Mouse (Mus musculus) liver, embryonic 16.5 days (tissue): ENCODE measurements around the gene Mdk. TPM values are rescaled to one million over a fixed set of nuclear protein-coding genes. Genes with fewer than 3 reads are reported as not detected.

ENCODE experiments used
- ATAC-seq: fragments of 200-750 bp; cut with Nextera tagmentation; 2 replicates; pipeline ENCODE4 v1.8.0; 2017; ENCODE audit warnings: low read depth, mild to moderate bottlenecking, moderate number of reproducible peaks, moderate library complexity
- H3K27ac ChIP-seq: fragments of 300-500 bp; sonication (generic); 2 replicates; pipeline ENCODE4 v1.5.1; 2014; ENCODE audit warnings: mild to moderate bottlenecking, low read length
- H3K27me3 ChIP-seq: fragments of 300-500 bp; sonication (generic); 2 replicates; pipeline ENCODE4 v1.6.1; 2014; ENCODE audit warnings: low read depth, low read length, mixed read lengths; ENCODE audit not compliant: control insufficient read depth, insufficient read depth
- H3K36me3 ChIP-seq: fragments of 300-500 bp; sonication (generic); 2 replicates; pipeline ENCODE4 v1.6.1; 2014; ENCODE audit warnings: mild to moderate bottlenecking; ENCODE audit not compliant: control insufficient read depth, insufficient read depth
- H3K4me1 ChIP-seq: fragments of 300-500 bp; sonication (generic); 2 replicates; pipeline ENCODE4 v1.6.1; 2014; ENCODE audit warnings: low read depth, low read length, mixed read lengths; ENCODE audit not compliant: control insufficient read depth
- H3K4me2 ChIP-seq: fragments of 300-500 bp; sonication (generic); 2 replicates; pipeline ENCODE4 v1.6.1; 2014; ENCODE audit warnings: low read depth, low read length, mixed read lengths
- H3K4me3 ChIP-seq: fragments of 300-500 bp; sonication (generic); 2 replicates; pipeline ENCODE4 v1.5.1; 2014; ENCODE audit warnings: low read depth, mild to moderate bottlenecking, low read length
- H3K9ac ChIP-seq: fragments of 300-500 bp; sonication (generic); 2 replicates; pipeline ENCODE4 v1.6.1; 2014; ENCODE audit warnings: low read depth, low read length
- H3K9me3 ChIP-seq: fragments of 300-500 bp; sonication (generic); replicated peaks from 2 replicates; pipeline ENCODE4 v1.6.1; 2016; ENCODE audit warnings: low read length; ENCODE audit not compliant: control insufficient read depth
- WGBS: fragments of 180-500 bp; shearing (Covaris S2); extraction: QIAGEN DNeasy Blood & Tissue Kit; methylation state at CpG from one replicate; pipeline ENCODE4 v1.1.7; 2014; ENCODE audit not compliant: insufficient replicate concordance; 5-methylcytosine and 5-hydroxymethylcytosine counted together
- polyA plus RNA-seq: library from polyadenylated mRNA; unstranded; fragments of >200 nt; fragmentation: Nextera tagmentation; extraction: Ambion mirVana; gene quantifications from 2 replicates; pipeline ENCODE4 v1.2.1, GENCODE M21; 2015

Mdk gene
- polyA plus RNA-seq, 1 experiment from 2014 or later = 15.2 TPM

DNA sequence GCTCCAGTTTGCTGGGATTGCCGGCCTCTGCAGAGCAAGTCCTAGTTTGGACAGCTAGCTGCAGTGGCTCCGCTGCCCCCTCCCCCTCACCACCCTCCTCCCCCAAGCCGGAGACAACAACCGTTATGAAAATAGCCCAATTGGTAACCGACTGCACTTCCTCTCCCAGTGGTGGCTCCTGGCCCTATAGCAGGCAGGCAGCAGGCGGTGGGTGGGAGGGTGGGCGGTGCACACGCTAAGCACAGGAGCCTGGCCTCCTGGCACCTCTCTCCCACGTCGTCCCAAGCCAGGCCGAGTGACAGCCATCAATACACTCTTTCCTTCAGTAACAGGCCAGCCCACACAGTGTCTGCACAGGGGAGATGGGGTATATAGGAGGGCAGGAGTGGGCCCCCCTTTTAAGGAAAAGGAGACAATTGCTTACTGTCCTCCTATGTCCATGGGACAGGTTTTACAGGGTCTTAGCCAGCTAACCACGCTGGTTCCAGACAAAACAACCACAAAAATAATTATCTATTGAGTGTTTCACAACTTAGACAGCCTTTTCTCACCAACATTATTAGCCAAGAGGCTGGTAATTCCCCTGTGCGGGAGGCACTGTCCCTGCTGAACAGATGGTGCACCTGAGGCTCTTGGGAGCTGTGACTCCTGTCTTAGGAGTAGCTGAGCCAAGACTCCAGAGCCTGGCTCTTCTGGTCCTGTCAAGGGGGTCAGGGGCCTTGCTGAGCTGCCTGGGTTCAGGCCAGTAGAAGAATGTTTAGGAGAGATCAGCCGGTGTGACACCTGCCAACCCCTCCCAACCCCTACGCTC, 18.4 kb upstream of the Mdk start:
- 8% methylated on average over 15 of the region's 15 CpGs for WGBS

DNA sequence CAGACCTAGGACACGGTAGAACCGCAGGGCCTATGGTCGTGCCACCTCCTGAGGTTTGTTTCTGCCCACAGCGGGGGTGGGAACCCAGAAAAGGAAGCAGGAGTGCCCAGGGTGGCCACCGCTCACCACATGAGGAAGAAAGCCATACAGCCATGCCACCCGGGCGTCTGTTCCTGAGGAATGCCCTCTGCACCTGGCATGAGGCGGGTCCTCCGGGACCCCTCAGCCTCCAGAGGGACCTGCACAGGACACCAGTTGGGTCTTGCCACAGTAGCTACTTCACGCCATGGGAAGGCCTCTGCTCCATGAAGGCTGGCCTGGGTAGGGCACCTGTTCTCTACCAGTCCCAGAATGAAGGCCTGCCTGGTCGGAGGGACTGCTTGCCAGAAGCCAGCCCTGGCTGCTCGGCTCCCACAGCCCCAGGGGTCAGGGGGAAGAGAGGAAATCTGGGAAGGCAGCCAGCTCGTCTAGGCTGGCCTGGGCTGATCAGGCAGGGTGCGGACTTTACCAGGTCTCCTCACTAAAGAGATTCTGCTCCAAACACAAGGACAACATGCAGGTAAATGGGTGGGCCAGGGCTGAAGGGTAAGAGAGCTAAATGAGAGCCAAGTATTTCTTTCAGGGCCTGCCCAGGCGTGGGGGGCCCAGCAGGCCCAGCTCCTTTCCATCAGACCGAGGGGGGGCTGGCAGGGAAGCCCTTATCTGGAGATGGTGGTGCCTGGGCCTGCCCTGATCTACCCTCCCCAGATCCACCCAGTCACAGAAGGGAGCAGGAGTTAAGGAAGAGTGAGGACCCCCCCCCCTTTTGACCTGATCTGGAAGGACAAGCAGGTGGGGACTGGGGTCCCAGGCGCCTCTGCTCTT, 17.5 kb upstream of the Mdk start:
- H3K9ac ChIP-seq = peak overlapping the region; percentile 72
- peak overlapping the region; percentile 75 for H3K27ac ChIP-seq
- H3K9me3 ChIP-seq = no peaks in the 10 kb centered on the region
- peak; percentile 76 for ATAC-seq
- peaks cover 7% of the 10 kb centered on the region for H3K36me3 ChIP-seq
- peak overlapping the region; percentile 60 for H3K4me3 ChIP-seq
- peaks cover 81% of the 10 kb centered on the region for H3K4me1 ChIP-seq
- H3K27me3 ChIP-seq = no peaks in the 10 kb centered on the region
- H3K4me2 ChIP-seq = peak overlapping the region; percentile 68
- WGBS = 6% methylated on average over 17 of the region's 17 CpGs

More for the DNA sequence above, 18.4 kb upstream of the Mdk start:
- Histone ChIP-seq H3K9ac (peak overlapping the region; percentile 72), H3K4me3 (peak overlapping the region; percentile 60), H3K4me1 (peaks cover 80% of the 10 kb centered on the region), H3K9me3 (no peaks in the 10 kb centered on the region), H3K36me3 (peaks cover under 1% of the 10 kb centered on the region; the same call in 1 of the 2 replicates), H3K27ac (peak overlapping the region; percentile 75), H3K27me3 (no peaks in the 10 kb centered on the region), H3K4me2 (peak overlapping the region; percentile 68)
- ATAC-seq = peak; percentile 75

DNA sequence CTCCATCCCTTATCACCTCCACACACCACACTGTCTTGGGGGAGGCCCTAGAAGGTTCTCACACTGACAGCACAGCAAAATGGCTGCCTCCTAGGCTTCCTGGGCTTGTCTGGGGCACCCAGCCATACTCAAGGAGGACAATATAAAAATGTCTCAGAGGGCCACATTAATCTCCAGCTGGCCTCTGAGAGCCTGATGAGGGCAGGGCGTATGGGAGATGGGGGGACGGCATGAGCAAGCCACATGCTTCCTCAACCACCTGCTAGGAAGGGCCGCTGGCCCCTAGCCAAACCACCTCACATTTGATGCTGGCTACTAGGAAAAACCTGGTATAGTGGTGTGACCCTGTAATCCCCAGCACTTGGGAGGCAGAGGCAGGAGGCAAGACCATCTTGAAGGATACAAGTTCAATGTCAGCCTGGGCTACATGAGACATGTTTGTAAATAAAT, 16.7 kb upstream of the Mdk start:
- H3K4me2 ChIP-seq = peak overlapping the region; percentile 68

DNA sequence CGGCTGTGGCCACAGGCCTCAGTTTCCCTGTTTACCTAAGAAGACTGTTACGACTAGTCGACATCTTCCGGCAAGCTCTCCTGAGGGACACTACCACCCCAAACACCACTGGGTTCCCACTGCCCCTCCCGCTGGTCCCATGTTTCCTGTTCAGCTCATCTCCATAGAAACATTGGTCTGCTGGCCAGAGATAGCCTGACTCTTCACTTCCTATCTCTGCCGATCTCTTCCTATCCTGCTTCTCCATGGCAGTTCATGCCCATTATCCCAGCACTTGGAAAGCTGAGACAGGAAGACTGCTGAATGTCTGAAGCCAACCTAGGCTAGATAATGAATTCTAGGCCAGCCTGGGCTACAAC, 16.0 kb upstream of the Mdk start:
- peaks cover 9% of the 10 kb centered on the region for H3K36me3 ChIP-seq
- H3K4me3 ChIP-seq = peak overlapping the region; percentile 46
- peak overlapping the region; percentile 75 for H3K27ac ChIP-seq
- H3K4me2 ChIP-seq = peak overlapping the region; percentile 68
- H3K9me3 ChIP-seq = no peaks in the 10 kb centered on the region
- peaks cover 72% of the 10 kb centered on the region for H3K4me1 ChIP-seq
- peak; percentile 37 for ATAC-seq
- H3K27me3 ChIP-seq = no peaks in the 10 kb centered on the region
- peak overlapping the region; percentile 72 for H3K9ac ChIP-seq
- WGBS = 25% methylated on average over 6 of the region's 6 CpGs

More for the DNA sequence above, 16.7 kb upstream of the Mdk start:
- H3K27ac ChIP-seq = peak overlapping the region; percentile 75
- no peaks in the 10 kb centered on the region for H3K27me3 ChIP-seq
- H3K36me3 ChIP-seq = peaks cover 8% of the 10 kb centered on the region
- peaks cover 78% of the 10 kb centered on the region for H3K4me1 ChIP-seq
- WGBS = 30% methylated on average over 3 of the region's 3 CpGs
- ATAC-seq = peak; percentile 22; the same call in 1 of the 2 replicates
- no peaks in the 10 kb centered on the region for H3K9me3 ChIP-seq
- peak overlapping the region; percentile 60 for H3K4me3 ChIP-seq
- H3K9ac ChIP-seq = peak overlapping the region; percentile 72

DNA sequence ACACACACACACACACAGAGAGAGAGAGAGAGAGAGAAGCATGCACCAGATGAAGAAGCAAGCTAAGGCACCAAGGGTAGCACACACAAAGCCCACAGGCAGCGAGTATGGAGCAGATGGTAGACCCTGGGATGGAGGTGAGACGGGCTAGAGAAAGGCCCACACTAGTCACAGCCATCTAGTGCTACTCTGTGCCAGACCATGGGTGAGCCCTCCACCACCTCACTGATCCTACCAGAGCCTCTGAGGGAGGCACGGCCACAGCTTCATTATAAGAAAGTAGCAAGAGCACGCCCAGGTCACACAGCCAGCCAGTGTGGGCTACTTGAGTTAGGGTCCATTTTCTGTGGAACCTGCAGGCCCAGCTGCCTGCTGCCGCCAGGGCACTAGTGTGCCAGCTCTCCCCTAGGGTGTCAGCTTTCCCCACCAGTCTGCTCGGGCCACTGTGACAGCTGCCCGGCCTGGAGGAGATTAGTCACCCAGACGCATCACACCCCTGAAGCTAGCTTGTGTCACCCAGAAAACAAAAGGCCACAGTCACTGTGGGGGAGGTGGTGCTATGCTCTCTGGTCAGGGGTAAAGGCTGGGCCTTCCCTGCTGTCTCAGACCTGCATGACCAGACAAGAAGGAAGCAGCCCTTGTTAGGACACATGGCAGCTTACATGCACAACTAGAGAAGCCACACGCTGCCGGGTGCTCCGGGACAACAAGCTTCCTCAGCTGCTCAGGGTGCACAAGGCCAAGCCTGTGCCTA, 15.5 kb upstream of the Mdk start:
- peak; percentile 31 for ATAC-seq
- H3K27ac ChIP-seq = peak overlapping the region; percentile 75
- H3K4me3 ChIP-seq = peak overlapping the region; percentile 46
- WGBS = 28% methylated on average over 11 of the region's 11 CpGs
- H3K27me3 ChIP-seq = no peaks in the 10 kb centered on the region
- H3K9me3 ChIP-seq = no peaks in the 10 kb centered on the region
- peaks cover 72% of the 10 kb centered on the region for H3K4me1 ChIP-seq
- H3K36me3 ChIP-seq = peaks cover 9% of the 10 kb centered on the region
- H3K9ac ChIP-seq = peak overlapping the region; percentile 72
- H3K4me2 ChIP-seq = peak overlapping the region; percentile 68

DNA sequence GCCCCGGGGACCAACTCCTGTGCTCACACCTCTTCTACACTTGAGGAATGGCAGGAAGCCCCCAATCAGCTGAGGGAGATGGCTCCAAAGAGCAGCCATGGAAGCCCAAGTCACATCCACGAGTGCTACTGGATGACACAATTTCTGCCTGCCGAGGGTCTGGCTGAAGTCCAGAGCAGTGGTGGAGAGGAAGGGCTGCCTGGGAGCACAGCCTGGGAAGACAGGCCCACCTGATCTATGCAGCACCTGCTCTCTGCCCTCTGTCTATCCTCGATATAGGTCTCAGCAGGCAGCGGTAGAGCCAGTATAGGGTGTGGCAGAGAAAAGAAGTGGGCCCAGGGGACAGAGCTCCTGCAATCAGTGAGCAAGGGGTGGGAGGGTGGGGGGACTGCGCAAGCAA, 14.7 kb upstream of the Mdk start:
- Histone ChIP-seq H3K27me3 (no peaks in the 10 kb centered on the region), H3K36me3 (peaks cover 15% of the 10 kb centered on the region), H3K9ac (peak overlapping the region; percentile 51), H3K4me2 (peak overlapping the region; percentile 68), H3K27ac (peak overlapping the region; percentile 18; the same call in 1 of the 2 replicates), H3K9me3 (no peaks in the 10 kb centered on the region), H3K4me3 (peak overlapping the region; percentile 46), H3K4me1 (peaks cover 69% of the 10 kb centered on the region)
- 15% methylated on average over 6 of the region's 6 CpGs for WGBS
- 0 out of 2 replicates have a peak, but pooled peaks have one; percentile 4 for ATAC-seq

DNA sequence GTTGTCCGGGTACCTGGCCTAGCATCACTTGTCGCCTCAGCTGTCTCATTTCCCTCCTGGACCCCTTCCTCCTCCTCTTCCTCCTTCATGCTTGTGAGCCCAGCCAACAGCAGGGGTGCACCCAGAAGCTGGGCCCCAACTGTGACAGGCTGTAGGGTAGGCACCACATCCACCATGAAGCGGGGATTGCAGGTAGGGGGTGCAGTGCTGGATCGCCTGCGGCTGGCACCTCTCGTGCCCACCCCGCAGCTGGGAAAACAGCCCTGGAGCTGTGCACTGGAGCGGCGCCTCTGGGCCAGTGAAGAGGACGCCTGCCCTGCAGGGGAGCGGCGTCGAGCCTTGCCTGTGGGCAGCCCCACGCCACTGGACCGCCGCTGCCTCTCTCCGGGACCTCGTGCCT, 13.4 kb upstream of the Mdk start, which contains the start of gene Gm9821:
TSS of gene Gm9821 (plus strand) at position 221 of the 400 bp plus-strand sequence.
- Histone ChIP-seq H3K36me3 (peaks cover 21% of the 10 kb centered on the region), H3K27ac (peak within 1 kb of the TSS; percentile 18; the same call in 1 of the 2 replicates), H3K4me1 (peaks cover 58% of the 10 kb centered on the region), H3K9ac (no peak within 1 kb of the TSS), H3K9me3 (no peaks in the 10 kb centered on the region), H3K4me2 (peak within 1 kb of the TSS; percentile 68; the same call in 1 of the 2 replicates), H3K4me3 (no peak within 1 kb of the TSS), H3K27me3 (no peaks in the 10 kb centered on the region)
- ATAC-seq = no peak
- 89% methylated on average over 18 of the region's 18 CpGs for WGBS
